Mouse (Mus musculus) G1E (cell line): ENCODE data around the gene D430041D05Rik.

Experiments
- CTCF ChIP-seq: IDR thresholded peaks from 2 replicates; pipeline ENCODE4 v1.5.1; 2012; ENCODE audit warnings: low read depth, low read length, inconsistent platforms, mixed read lengths
- GATA1 ChIP-seq: IDR thresholded peaks from 2 replicates; pipeline ENCODE4 v1.6.1; 2012; ENCODE audit warnings: borderline replicate concordance, low read length, inconsistent platforms, mixed read lengths
- GATA2 ChIP-seq: IDR thresholded peaks from 2 replicates; pipeline ENCODE4 v1.6.1; 2012; ENCODE audit warnings: low read depth, low read length, inconsistent platforms, borderline replicate concordance
- POLR2AphosphoS5 ChIP-seq: IDR thresholded peaks from 2 replicates; pipeline ENCODE4 v1.6.1; 2012; ENCODE audit warnings: low read depth, low read length, inconsistent platforms; ENCODE audit not compliant: insufficient replicate concordance
- TAL1 ChIP-seq: conservative IDR thresholded peaks from 2 replicates; pipeline ENCODE4 v1.6.1; 2012; ENCODE audit warnings: low read depth, low read length, inconsistent platforms, mixed read lengths

DNA sequence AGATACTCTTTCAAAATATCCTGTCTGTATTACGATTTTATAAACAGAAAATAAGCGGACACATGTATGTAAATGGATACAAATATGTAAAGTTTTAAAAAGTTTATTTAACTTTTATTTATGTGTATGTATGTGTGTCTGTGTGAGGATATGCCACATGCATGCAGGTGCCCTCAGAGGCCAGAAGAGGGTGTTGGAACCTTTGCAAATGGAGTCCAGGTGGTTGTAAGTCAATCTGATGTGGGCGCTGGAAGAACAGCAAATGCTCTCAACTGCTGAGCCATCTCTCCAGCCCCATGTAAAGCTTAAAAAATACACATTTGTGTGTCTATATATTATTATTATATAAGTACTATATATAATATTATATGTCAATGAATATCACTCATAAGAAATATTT is 237.4 kb downstream of the D430041D05Rik start:
- TF ChIP-seq GATA1: no peak
- no peak for TF ChIP-seq CTCF
- no peak for TF ChIP-seq POLR2AphosphoS5
- TF ChIP-seq TAL1: no peak
- TF ChIP-seq GATA2: no peak
